Mouse (Mus musculus): ENCODE results near the gene Hoxa7.

- TF ChIP-seq POLR2AphosphoS2 (IDR thresholded peaks at IDR 0.05; ENCODE audit: insufficient read length, low read depth) (peak; percentile 28), POLR2A (IDR thresholded peaks at IDR 0.05; ENCODE audit: insufficient read length, low read depth) (no peak), TCF12 (IDR thresholded peaks at IDR 0.05; ENCODE audit: insufficient read depth, poor library complexity, severe bottlenecking) (no peak), MYOD1 (IDR thresholded peaks at IDR 0.05; ENCODE audit: control insufficient read depth in 1 of 3, insufficient read length in 2 of 3, low read depth in 2 of 3) (no peak), USF1 (IDR thresholded peaks at IDR 0.05; ENCODE audit: low read depth) (no peak), CEBPB (IDR thresholded peaks at IDR 0.05; ENCODE audit: insufficient read depth, poor library complexity, severe bottlenecking) (no peak), MYOG (IDR thresholded peaks at IDR 0.05; ENCODE audit: control insufficient read depth in 1 of 3, insufficient read depth in 1 of 3, insufficient read length in 2 of 3, low read depth in 2 of 3) (no peak)
These were observed 485 bp upstream of the Hoxa7 start for GRCm38 (mm10) chr6:52221993-52222685.

Data from myocyte (in vitro differentiated cells).